Mouse (Mus musculus): Measurements from ENCODE around the gene Susd6.

Gene Susd6

DNA sequence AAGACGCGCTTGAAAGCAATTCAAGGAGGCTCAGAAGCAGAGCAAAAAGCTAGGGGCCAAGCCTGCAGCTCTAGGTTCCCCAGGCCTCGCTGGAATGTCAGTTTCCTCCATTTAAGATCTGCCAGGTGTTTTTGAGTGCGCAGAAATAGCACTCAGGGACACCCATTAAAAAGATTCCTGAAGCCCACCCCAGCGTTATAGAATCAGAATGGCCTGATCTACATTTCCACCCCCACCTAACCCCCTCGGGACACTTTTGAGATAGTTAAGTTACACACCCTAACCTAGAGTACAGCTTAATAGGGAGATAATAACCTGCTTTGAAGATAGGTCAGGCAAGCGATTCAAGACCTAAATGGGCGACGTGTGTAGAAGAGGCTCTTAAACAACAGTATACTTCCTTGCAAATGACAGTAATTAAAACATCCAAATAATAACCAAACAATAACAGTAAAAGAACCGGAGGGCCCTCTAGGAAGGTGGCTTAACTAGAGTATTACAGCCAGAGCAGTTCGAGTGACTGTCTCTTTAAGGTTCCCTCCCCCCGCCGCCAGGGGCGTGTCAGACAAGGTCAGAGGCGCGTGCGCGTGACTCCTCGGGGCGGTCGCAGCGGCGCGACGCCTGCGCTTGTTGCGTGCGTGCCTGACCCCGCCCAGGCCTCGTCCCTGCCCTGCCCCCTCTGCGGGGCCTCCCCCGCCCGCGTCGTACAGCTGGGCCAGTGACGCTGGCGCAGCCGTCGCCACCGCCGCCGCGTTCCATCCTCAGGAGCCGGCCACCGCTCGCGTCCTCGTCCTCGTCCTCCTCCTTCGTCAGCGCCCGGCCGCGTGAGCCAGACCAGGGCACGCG is at the start of gene Susd6:
TSS of gene Susd6 (plus strand) at position 662 of the 846 bp plus-strand sequence.
- DNase-seq: peak; percentile 99

DNA sequence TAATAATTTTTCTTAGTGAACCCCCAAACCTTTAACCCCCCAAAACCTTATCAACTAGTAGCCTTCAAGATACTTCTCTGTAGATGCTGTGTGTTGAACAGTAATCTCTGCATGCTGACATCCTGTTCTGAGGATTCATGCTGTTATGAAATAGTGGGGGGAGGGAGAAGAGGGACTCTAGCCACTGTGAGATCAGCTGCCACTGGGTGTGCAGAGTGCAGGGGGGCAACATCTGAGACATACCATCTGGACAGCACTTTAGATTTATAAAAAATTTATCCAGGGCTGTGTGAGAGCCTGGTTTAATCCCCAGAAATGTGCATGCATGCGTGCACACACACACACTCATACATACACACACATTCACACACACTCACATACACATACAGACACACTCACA is 45.7 kb upstream of the Susd6 start:
- DNase-seq: no peak

- DNase-seq: peak; percentile 28
These were observed 44.1 kb upstream of the Susd6 start for GRCm38 (mm10) chr12:80746031-80746813.

- DNase-seq: no peak
These were observed 38.8 kb upstream of the Susd6 start for GRCm38 (mm10) chr12:80751556-80751955.

DNA sequence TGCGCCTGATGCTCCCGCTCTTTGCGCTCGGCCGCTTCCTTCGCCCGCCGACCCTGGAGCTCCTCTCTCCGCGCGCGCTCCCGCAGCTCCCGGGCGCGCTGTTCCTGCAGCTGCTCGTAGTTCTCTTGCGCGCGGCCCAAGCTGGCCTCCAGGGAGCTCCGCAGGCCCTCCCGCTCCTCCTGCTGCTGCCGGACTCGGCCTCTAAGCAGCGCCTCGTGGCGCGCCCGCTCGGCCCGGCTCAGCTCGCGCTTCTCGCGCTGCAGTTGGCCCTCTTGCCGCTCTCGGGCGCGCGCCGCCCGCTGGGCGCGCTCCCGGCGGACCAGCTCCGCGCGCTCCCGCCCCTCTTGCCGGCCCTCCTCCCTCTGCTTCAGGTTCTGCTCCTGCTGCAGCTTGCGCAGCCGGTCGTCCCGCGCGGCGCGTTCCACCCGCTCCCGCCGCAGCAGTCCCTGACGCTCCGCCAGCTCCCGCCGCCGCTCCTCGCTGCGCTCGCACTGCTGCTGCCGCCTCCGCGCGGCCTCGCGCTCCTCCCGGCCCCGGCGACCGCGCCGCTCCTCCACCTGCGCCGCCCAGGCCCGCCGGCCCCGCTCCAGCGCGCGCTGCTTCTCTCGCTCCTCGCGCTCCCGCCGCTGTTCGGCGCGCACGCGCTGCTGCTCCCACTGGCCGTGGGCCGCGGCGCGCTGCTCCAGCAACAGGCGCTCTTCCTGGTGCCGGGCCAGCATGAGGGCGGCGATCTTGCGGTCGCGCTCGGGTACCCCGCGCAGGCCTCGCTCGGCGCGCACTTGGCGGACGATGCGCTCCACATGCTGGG is 32.4 kb upstream of the Susd6 start:
- no peak for DNase-seq

DNA sequence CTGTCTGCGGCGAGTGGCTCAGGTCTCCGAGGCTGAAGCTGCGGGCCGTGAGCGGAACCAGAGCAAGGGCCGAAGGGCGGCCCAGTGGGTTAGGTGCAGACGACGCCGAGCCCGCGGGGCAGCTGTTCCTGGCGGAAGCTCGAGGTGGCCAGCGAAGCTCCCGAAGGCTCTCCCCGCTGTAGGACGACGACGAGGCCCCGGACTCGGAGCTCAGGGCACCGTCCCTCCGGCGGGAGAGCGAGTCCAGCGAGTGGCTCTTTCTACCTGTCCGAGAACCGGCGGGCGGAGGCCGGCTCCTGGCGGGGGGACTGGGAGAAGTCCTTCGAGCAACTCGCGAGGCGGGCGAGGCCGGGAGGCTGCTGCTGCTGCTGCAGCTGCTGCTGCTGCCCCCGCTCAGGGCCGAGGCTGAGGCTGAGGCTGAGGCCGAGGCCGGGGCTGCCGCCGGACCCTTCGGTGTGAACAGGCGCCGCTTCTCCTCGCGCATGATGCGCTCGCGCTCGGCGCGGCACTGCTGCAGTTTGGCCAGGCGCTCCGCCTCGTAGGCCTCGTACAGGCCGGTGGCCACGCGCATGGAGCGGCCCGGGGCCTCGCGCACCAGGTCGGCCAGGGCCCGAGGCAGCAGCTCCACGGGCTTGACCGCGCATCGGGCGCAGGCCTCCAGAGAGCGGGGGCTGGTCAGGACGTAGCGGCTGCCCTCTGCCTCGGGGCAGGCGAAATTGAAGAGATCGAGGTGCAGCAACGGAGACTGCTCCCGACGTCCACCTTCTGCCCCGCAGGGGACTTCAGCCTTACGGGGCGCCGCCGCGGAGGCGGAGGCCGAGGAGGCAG is 31.5 kb upstream of the Susd6 start:
- DNase-seq: no peak

GRCm38 (mm10) chr12:80759387-80759712 is 31.0 kb upstream of the Susd6 start:
- no peak for DNase-seq

DNA sequence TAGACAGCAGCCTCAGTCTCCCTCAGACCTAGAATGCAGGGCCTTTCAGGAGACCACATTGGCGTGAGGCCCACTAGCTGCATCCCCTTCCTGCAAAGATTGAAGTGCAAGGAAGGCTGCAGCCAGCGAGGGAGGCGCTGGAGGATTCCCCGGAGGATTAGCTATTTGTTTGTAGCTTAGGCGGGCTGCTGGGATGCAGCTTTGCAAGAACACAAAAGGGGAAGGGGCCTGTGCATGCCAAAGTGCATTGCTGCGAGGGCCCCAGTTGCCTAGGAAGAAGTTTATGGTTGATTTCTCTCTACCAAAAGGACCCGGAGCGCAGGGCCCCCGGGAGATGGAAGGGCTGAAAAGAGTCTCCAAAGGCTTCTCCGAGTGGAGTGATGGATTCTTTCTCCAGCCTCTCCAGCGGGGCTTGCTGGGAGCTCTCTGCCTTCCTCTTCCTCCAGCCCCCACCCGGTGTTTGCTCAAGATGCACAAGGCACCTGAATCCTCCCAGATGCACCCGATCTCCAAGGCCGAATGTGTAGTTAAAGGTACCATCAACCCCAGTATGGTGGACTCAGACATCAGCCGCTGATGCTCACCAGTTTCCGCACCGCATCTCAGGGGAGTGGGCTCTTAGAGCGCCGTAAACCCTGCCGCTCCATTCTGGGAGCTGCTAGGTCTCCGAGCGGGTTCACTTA is 30.5 kb upstream of the Susd6 start:
- DNase-seq: peak; percentile 50

GRCm38 (mm10) chr12:80760396-80760801 is 29.9 kb upstream of the Susd6 start, which contains the start of gene Ccdc177:
TSS of gene Ccdc177 (minus strand) at chr12:80760687.
- DNase-seq: peak; percentile 81

DNA sequence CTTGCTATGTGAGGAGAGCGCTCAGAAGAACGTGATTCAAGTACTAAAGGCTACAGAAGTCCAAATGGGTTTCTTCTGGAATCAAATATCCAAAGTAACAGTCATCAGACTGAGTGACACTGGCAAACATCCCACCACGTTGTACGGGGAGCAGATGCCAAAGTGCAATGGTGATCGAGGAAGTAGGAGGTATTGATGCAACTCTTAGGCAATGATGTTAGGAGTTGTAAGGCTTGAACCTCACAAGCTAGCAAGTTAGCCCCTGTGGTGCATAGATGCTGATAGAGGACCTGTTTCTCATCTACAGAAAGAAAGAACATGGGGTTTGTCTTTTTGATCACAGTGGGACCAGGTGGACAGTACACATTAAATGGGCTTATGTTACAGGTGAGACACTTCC is 27.3 kb upstream of the Susd6 start:
- no peak for DNase-seq

GRCm38 (mm10) chr12:80764116-80764515 is 26.2 kb upstream of the Susd6 start:
- no peak for DNase-seq

DNA sequence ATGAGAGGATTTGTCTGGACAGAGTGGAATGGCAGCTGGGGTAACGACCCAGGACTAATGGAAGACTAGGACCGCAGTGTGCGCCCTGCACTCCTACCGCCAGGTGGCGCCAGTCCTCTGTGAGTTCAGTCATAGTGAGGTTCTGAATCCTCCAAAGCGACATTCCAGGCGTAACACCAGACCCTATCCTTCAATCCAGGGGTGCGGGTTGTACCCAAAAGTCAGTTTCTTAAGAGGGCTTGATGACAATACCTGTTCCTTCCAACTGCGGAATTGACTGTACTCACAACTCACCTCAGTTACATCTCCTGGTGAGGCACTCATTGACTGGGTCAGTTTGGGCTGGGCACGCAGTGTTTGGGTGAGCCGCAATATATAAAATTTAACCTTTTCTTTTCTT is 20.6 kb upstream of the Susd6 start:
- DNase-seq: peak; percentile 59

DNA sequence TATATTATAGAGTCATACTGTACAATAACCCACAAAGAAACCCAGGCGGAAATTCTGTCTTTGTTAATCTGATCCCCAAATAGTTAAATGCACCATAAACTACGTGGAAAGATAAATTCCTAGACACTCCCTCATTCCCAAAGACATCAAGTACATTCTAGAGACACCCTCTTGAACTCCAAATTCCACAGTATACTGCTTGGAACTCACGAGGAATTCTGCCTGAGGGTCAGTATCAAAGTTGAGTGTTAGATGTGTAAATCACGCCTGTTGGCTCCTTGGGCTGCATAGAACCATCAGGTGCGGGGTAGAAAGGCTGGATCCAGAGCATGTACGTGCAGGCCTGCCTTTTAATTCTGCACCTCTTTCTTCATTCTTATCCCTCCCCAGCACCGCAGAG is 15.5 kb upstream of the Susd6 start:
- DNase-seq: no peak

DNA sequence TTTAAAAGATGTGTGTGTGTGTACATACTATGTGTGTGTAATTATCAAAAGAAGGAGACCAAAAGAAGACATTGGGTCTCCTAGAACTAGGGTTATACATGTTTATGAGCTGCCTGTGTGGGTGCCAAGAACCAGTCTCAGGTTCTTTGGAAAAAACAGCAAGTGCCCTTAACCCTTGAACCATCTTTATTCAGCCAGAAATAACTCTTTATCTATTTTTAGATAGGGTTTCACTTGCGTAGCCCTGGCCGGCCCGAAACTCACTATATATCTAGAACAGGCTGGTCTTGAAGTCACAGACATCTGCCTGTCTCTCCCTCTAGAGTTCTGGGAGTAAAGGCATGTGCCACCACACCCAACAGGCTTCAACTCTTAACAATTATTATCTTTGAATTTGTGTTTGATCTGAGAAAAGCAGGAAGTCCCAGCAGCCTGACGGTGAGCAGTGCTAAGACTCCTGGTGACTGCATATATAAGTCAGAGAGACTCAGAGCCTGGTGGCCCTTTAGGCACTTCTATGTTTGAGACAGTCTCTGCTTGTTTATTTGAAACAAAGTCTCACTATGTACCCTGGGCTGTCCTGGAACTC is 14.2 kb upstream of the Susd6 start:
- DNase-seq: no peak

DNA sequence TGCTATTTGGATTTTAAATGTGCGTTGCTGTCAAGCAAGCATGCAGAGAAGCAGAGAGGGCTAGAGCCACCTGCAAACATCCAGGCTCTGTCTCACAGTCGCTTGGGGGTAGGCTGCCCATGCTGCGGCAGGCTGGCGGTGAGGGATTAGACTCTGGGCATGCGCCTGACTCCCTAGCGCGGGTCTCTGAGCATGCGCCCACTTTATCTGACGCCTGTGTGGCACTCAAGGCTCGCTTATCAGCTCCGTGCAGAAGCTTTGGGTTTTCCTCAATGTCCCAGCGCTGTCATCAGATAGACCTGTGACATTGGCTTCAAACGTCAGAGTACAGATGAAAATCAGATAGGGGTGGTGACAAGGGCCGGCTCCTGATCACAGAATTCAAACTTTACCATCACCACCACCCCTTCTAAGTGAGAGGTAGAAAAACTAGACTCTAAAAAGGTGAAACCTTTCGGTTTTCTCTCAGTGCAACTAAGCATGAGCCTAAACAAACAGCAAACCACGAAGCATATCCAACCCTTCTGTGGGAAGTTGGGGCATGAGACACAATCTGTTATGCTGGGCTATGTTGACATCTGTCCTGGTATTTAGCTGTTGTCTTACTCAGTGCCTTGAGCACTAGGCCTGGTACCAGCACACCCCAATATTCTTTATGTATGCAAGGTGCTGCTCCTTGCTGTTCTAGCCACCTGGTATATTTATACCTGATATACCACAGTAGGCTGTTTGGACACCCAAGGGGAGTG is 11.9 kb upstream of the Susd6 start:
- no peak for DNase-seq

GRCm38 (mm10) chr12:80779760-80780159 is 10.6 kb upstream of the Susd6 start:
- no peak for DNase-seq

DNA sequence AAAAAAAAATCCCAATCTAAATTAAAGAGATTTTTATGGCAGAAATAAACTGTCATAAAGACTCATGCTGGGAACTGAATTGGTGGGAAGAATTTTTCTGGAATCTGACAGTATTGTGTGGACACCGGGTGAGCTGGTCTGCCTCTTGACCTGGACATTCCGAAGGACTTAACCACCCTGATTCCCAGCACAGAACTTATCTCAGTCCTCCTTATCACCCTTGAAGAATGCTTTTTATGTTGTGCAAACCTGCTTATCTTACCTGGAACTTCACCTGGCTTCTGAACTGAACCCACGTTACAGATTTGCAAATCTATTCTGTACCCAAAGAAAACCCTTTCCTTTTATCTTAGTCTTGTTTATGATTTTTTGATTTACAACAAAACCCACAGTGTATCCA is 8.1 kb upstream of the Susd6 start:
- no peak for DNase-seq

DNA sequence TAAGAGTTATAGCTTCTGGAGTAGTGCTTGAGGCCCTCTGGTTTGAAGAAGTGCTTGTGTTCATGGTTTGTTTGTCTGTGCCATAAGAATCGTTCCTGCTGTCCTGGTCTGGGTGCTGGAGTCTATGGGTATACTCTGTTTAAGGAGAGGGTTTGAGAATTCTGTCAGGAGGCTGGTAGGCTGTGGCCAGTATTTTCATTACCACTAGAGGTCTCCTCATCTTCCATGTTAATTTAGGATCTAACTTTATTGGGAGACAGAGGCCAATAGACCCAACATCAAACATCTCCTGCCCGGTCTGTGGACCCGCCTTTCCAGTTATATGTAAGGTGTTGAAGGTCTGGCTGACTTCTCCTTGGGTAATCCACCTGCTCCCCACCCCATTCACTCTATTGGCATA is 7.4 kb upstream of the Susd6 start:
- DNase-seq: no peak

- no peak for DNase-seq
These were observed 6.4 kb upstream of the Susd6 start for GRCm38 (mm10) chr12:80783889-80784288.

GRCm38 (mm10) chr12:80785005-80785404 is 5.3 kb upstream of the Susd6 start:
- no peak for DNase-seq

DNA sequence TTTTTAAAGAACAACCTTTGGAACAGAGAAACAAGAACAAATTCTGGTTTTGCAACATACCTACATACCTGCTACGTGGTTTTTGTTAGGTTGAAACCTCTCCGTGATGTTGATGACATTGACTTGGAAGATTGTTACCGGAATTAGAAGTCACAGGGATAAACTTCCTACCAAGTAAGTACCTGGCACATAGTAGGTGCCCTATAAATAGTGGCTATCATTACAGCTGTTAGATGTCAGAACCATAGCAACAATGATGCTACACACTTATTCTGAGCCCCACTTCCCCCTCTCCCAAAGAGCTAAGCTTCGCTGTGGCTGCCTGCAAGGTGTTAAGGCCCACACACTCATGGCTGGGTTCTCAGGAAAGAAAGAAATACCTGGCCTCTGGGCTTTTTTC is 4.7 kb upstream of the Susd6 start:
- no peak for DNase-seq

Data from right cerebral cortex, postnatal 25 days (tissue).